ENCODE assay signal across 19 mouse cellular contexts in genomic region chr4:98097013-98097566, GRCm38 (mm10).
DNase-seq lines count a peak whose midpoint lies in the region; ATAC-seq and TF ChIP-seq lines count a peak whose summit lies in the region.
"Had no signal": no experiment of that assay in that cellular context is flagged by ENCODE, and none has a peak within 500 bp of the region (broad histone marks: within the 10 kb centered on the region; RNA-seq: fewer than 3 reads in every experiment).

No protein-coding gene starts in this region.

- TF ChIP-seq CTCF in intestine, postnatal 0 days (IDR thresholded peaks at IDR 0.05; ENCODE audit: low read depth): no peak

- no peak overlapping the region for H3K4me2 ChIP-seq in forebrain, embryonic 15.5 days (replicated peaks)
- H3K4me2 ChIP-seq in forebrain, embryonic 14.5 days (ENCODE audit: low read length): no peak overlapping the region
- no peak overlapping the region for H3K4me2 ChIP-seq in intestine, embryonic 14.5 days (ENCODE audit: low read length)
- no peak overlapping the region for H3K4me2 ChIP-seq in intestine, postnatal 0 days (replicated peaks; ENCODE audit: low read depth)
- H3K4me2 ChIP-seq: embryonic facial prominence, embryonic 12.5 days; hindbrain, embryonic 15.5 days; limb, embryonic 12.5 days; midbrain, embryonic 15.5 days had no signal

- 0 out of 2 replicates have a peak overlapping the region, but pooled peaks have one; percentile 28 for H3K27ac ChIP-seq in forebrain, embryonic 15.5 days (replicated peaks)
- H3K27ac ChIP-seq in forebrain, embryonic 14.5 days (ENCODE audit: low read depth, low read length): no peak overlapping the region
- H3K27ac ChIP-seq in intestine, embryonic 14.5 days (ENCODE audit: low read depth): peak overlapping the region; percentile 66
- no peak overlapping the region for H3K27ac ChIP-seq in intestine, postnatal 0 days (ENCODE audit: low read depth, low read length)
- H3K27ac ChIP-seq: embryonic facial prominence, embryonic 12.5 days; forebrain, embryonic 10.5 days; hindbrain, embryonic 15.5 days; limb, embryonic 12.5 days; midbrain, embryonic 15.5 days had no signal

- no peak overlapping the region for H3K9ac ChIP-seq in forebrain, embryonic 15.5 days (replicated peaks)
- no peak overlapping the region for H3K9ac ChIP-seq in forebrain, embryonic 14.5 days (ENCODE audit: low read length)
- no peak overlapping the region for H3K9ac ChIP-seq in intestine, embryonic 14.5 days (ENCODE audit: low read length)
- H3K9ac ChIP-seq in intestine, postnatal 0 days (ENCODE audit: low read depth, low read length): no peak overlapping the region
- H3K9ac ChIP-seq: embryonic facial prominence, embryonic 12.5 days; hindbrain, embryonic 15.5 days; limb, embryonic 12.5 days; liver, postnatal 0 days; midbrain, embryonic 15.5 days had no signal

- H3K4me3 ChIP-seq in forebrain, embryonic 15.5 days: no peak overlapping the region
- no peak overlapping the region for H3K4me3 ChIP-seq in forebrain, embryonic 14.5 days (ENCODE audit: low read depth, low read length)
- no peak overlapping the region for H3K4me3 ChIP-seq in intestine, embryonic 14.5 days (ENCODE audit: low read depth, low read length)
- H3K4me3 ChIP-seq in intestine, postnatal 0 days (ENCODE audit: low read depth, low read length): no peak overlapping the region
- H3K4me3 ChIP-seq: embryonic facial prominence, embryonic 12.5 days; forebrain, embryonic 10.5 days; hindbrain, embryonic 15.5 days; limb, embryonic 12.5 days; midbrain, embryonic 15.5 days had no signal

- no peaks in the 10 kb centered on the region for H3K9me3 ChIP-seq in forebrain, embryonic 15.5 days
- H3K9me3 ChIP-seq in forebrain, embryonic 14.5 days (replicated peaks; ENCODE audit: control insufficient read depth, low read length): no peaks in the 10 kb centered on the region
- H3K9me3 ChIP-seq in intestine, embryonic 14.5 days (ENCODE audit: control insufficient read depth, low read length): no peaks in the 10 kb centered on the region
- H3K9me3 ChIP-seq in intestine, postnatal 0 days (ENCODE audit: control insufficient read depth): no peaks in the 10 kb centered on the region
- H3K9me3 ChIP-seq: embryonic facial prominence, embryonic 12.5 days; forebrain, embryonic 10.5 days; hindbrain, embryonic 15.5 days; limb, embryonic 12.5 days; midbrain, embryonic 15.5 days had no signal

- peaks cover 34% of the 10 kb centered on the region for H3K4me1 ChIP-seq in forebrain, embryonic 15.5 days
- H3K4me1 ChIP-seq in forebrain, embryonic 14.5 days (ENCODE audit: control insufficient read depth, insufficient read depth, low read length): peaks cover 19% of the 10 kb centered on the region
- 0 out of 2 replicates have a peak, but pooled peaks cover 4% of the 10 kb centered on the region for H3K4me1 ChIP-seq in intestine, embryonic 14.5 days (replicated peaks; ENCODE audit: control insufficient read depth, insufficient read depth, low read length)
- H3K4me1 ChIP-seq in intestine, postnatal 0 days (replicated peaks; ENCODE audit: control insufficient read depth, insufficient read depth, low read length): no peaks in the 10 kb centered on the region; the same call in 1 of the 2 replicates

- no peak for ATAC-seq in forebrain, embryonic 15.5 days (replicated peaks)
- ATAC-seq in forebrain, embryonic 14.5 days: no peak
- ATAC-seq in intestine, embryonic 14.5 days (replicated peaks; ENCODE audit: low FRiP score, low TSS enrichment, low read depth): no peak
- no peak for ATAC-seq in intestine, postnatal 0 days
- peak; percentile 69 for ATAC-seq in activated CD4-positive, CD25-positive, alpha-beta regulatory T cell, adult 4 months
- ATAC-seq: liver, postnatal 0 days; midbrain, embryonic 15.5 days had no signal

- DNase-seq in forebrain, embryonic 14.5 days (ENCODE audit: low spot score): no peak
- no peak for DNase-seq in intestine, embryonic 14.5 days (ENCODE audit: low spot score)
- peak; percentile 53 for DNase-seq in naive thymus-derived CD4-positive, alpha-beta T cell, adult 2 months (ENCODE audit: low read depth)
- no peak for DNase-seq in embryo, embryonic 10 days (ENCODE audit: low spot score)
- no peak for DNase-seq in layer of hippocampus, adult 18-20 months (ENCODE audit: low spot score in 2 of 2)
- DNase-seq: cerebellum, adult 9-11 months; gastrocnemius, postnatal 10 days; kidney, postnatal 14 days; liver, postnatal 0 days; right cerebral cortex, adult 18-20 months; thymus, postnatal 14 days had no signal

- H3K27me3 ChIP-seq in forebrain, embryonic 15.5 days: no peaks in the 10 kb centered on the region
- H3K27me3 ChIP-seq in forebrain, embryonic 14.5 days (replicated peaks; ENCODE audit: control insufficient read depth, insufficient read depth, low read length): no peaks in the 10 kb centered on the region
- no peaks in the 10 kb centered on the region for H3K27me3 ChIP-seq in intestine, embryonic 14.5 days (replicated peaks; ENCODE audit: control insufficient read depth, insufficient read depth, low read length)
- H3K27me3 ChIP-seq in intestine, postnatal 0 days (replicated peaks; ENCODE audit: control insufficient read depth, insufficient read depth, low read length): no peaks in the 10 kb centered on the region
- H3K27me3 ChIP-seq: embryonic facial prominence, embryonic 12.5 days; hindbrain, embryonic 15.5 days; limb, embryonic 12.5 days had no signal

- H3K36me3 ChIP-seq in forebrain, embryonic 15.5 days: no peaks in the 10 kb centered on the region
- 0 out of 2 replicates have a peak, but pooled peaks cover 8% of the 10 kb centered on the region for H3K36me3 ChIP-seq in forebrain, embryonic 14.5 days (ENCODE audit: control insufficient read depth, insufficient read depth, low read length)
- peaks cover 7% of the 10 kb centered on the region; the same call in 1 of the 2 replicates for H3K36me3 ChIP-seq in intestine, embryonic 14.5 days (ENCODE audit: control insufficient read depth, insufficient read depth, low read length)
- no peaks in the 10 kb centered on the region for H3K36me3 ChIP-seq in intestine, postnatal 0 days (ENCODE audit: control insufficient read depth, insufficient read depth)
- H3K36me3 ChIP-seq: forebrain, embryonic 10.5 days; hindbrain, embryonic 15.5 days; midbrain, embryonic 15.5 days had no signal

- WGBS in forebrain, embryonic 15.5 days: 91% methylated on average over 4 of the region's 4 CpGs
- WGBS in forebrain, embryonic 14.5 days: 85% methylated on average over 4 of the region's 4 CpGs
- WGBS in intestine, embryonic 14.5 days: 71% methylated on average over 4 of the region's 4 CpGs
- WGBS in intestine, postnatal 0 days: 68% methylated on average over 4 of the region's 4 CpGs

Comparison
In these comparisons a context has a peak if more than half of its experiments do, and no peak if none do; other contexts are left out.
1. H3K27ac ChIP-seq: peak in forebrain, embryonic 15.5 days (single experiment) and intestine, embryonic 14.5 days (single experiment); none in forebrain, embryonic 14.5 days (single experiment) and intestine, postnatal 0 days (single experiment).